Mouse (Mus musculus) midbrain, embryonic 12.5 days (tissue): ENCODE results near the gene Alox12b. TPM values are rescaled to one million over a fixed set of nuclear protein-coding genes. Genes with fewer than 3 reads are reported as not detected.

ENCODE experiments used
- ATAC-seq: fragments of 200-750 bp; cut with Nextera tagmentation; 2 replicates; pipeline ENCODE4 v1.8.0; 2017; ENCODE audit warnings: low read depth, moderate TSS enrichment, moderate library complexity; ENCODE audit not compliant: low FRiP score
- H3K27ac ChIP-seq: fragments of 300-500 bp; sonication (generic); replicated peaks from 2 replicates; pipeline ENCODE4 v1.5.1; 2016; ENCODE audit warnings: mild to moderate bottlenecking
- H3K27me3 ChIP-seq: fragments of 300-500 bp; sonication (generic); 2 replicates; pipeline ENCODE4 v1.6.1; 2016; ENCODE audit warnings: mild to moderate bottlenecking
- H3K36me3 ChIP-seq: fragments of 300-500 bp; sonication (generic); 2 replicates; pipeline ENCODE4 v1.6.1; 2016
- H3K4me1 ChIP-seq: fragments of 300-500 bp; sonication (generic); 2 replicates; pipeline ENCODE4 v1.6.1; 2016
- H3K4me2 ChIP-seq: fragments of 300-500 bp; sonication (generic); replicated peaks from 2 replicates; pipeline ENCODE4 v1.6.1; 2016; ENCODE audit warnings: mild to moderate bottlenecking, moderate library complexity
- H3K4me3 ChIP-seq: fragments of 300-500 bp; sonication (generic); 2 replicates; pipeline ENCODE4 v1.5.1; 2016; ENCODE audit warnings: mild to moderate bottlenecking
- H3K9ac ChIP-seq: fragments of 300-500 bp; sonication (generic); replicated peaks from 2 replicates; pipeline ENCODE4 v1.6.1; 2016; ENCODE audit warnings: mild to moderate bottlenecking, moderate library complexity
- H3K9me3 ChIP-seq: fragments of 300-500 bp; sonication (generic); 2 replicates; pipeline ENCODE4 v1.6.1; 2016; ENCODE audit warnings: mild to moderate bottlenecking
- WGBS: fragments of 180-500 bp; shearing (Covaris S2); methylation state at CpG from one replicate; pipeline ENCODE4 v1.1.7; 2016; 5-methylcytosine and 5-hydroxymethylcytosine counted together
- polyA plus RNA-seq: library from polyadenylated mRNA; unstranded; fragments of >200 nt; fragmentation: Nextera tagmentation; extraction: Ambion mirVana; gene quantifications from 2 replicates; pipeline ENCODE4 v1.2.1, GENCODE M21; 2016

Alox12b gene
- polyA plus RNA-seq, 1 experiment from 2014 or later: 0.06 TPM

DNA sequence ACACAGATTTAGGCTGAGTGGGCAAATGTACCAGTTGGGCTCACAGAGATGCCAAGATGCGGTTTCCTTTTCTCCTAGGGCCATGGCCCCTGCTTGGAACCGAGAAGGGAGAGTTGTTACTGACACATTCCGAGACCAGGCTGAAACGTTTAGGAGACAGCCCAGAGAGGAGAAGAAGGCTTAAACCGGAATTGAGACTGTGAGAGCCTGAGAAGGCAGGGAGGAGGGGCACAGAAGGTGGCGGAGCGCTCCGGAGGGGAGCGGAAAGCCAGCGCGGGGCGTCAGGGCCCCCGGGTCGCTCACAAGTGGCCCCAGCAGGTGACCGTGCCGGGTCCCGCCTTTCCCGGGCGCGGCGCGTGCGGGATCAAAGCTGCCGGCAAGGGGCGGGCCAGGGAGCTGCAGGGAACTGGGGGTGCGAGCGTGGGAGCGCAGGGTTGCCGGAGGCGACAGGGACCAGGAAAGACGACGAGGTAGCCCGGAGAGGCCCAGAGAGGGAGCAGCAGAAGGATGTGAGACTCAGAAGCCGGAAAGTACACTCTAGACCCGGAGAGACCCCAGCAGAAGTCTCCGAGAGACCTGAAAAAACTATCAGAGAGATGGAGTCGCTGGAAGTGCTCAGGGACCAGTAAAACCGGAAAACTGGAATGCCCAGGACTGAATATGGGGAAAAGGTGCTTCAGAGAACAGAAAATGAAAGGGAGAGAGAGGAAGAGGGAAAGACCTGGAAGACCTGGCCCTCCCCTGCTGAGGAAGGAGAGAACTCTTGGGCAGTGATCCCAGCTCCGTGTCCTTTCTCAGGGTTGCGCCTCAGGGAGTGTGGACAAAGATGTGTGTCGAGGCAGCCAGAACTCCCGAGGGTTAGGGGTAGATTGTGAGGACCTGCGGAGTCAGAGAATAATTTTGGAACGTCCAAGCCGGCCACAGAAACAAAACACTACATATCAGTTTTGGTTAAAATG lies 38.8 kb upstream of the Alox12b start:
- Histone ChIP-seq H3K36me3 (no peaks in the 10 kb centered on the region), H3K27me3 (peaks cover 64% of the 10 kb centered on the region), H3K4me2 (peak overlapping the region; percentile 70), H3K27ac (peak overlapping the region; percentile 43), H3K4me1 (peaks cover 42% of the 10 kb centered on the region), H3K9ac (peak overlapping the region; percentile 69), H3K9me3 (no peaks in the 10 kb centered on the region), H3K4me3 (peak overlapping the region; percentile 55)
- no peak for ATAC-seq
- whole genome bisulfite sequencing: under 1% methylated on average over 45 of the region's 45 CpGs

DNA sequence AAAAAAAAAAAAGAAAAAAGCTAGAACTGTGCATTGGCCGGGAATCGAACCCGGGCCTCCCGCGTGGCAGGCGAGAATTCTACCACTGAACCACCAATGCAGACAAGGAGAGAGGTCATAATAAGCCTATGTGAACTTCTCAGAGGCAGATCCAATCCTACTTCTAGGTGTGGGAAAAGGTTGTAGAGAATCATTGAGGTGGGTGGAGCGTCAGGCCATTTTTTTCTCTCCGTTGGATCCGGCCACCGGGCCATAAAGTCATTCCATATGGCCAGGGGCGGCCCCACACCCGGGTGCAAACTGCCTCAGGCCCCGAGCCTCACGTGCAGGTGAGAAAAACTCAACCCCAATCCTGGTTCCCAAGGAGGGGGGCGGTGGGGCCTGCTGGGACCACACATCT lies 38.0 kb upstream of the Alox12b start:
- peak overlapping the region; percentile 55 for H3K4me3 ChIP-seq
- peaks cover 62% of the 10 kb centered on the region for H3K27me3 ChIP-seq
- H3K9me3 ChIP-seq: no peaks in the 10 kb centered on the region
- WGBS: 0% methylated on average over 15 of the region's 15 CpGs
- no peaks in the 10 kb centered on the region for H3K36me3 ChIP-seq
- H3K4me1 ChIP-seq: peaks cover 46% of the 10 kb centered on the region
- no peak overlapping the region for H3K27ac ChIP-seq
- H3K4me2 ChIP-seq: peak overlapping the region; percentile 70
- no peak for ATAC-seq
- no peak overlapping the region; the same call in 1 of the 2 replicates for H3K9ac ChIP-seq

DNA sequence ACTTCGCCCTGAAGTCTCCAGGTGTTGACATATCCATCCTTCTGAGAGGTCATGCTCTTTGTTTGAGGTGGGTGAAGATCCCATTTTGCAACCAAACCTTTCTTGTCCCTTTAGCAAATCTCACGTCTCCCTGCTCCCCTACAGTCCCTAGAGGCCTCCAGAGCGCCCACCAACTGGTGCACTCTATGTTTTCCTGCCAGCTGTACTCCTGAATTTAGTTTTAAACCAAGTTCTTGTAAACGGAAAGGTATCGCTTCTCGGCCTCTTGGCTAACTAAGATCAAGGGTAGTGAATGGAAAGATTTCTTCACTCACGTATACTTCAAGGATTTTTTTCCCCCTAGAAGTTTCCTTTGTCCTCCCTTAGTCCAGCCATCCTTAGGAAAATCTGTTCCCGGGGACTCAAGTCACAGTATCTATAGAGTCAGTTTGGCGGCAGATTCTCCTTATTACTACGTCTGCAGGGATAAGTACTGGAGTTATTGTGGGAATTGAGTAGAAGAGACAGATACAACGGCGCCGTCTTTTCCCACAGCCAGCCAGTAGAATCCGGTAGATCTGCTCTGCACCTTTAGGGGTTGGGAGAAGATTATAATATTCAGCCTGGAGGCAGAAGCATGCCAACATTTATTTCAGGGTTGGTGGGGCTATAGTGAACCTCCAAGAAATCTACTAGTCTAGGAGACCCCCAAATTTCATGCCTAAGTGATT lies 37.2 kb upstream of the Alox12b start:
- Histone ChIP-seq H3K27me3 (peaks cover 53% of the 10 kb centered on the region), H3K4me1 (peaks cover 46% of the 10 kb centered on the region), H3K4me2 (peak overlapping the region; percentile 92), H3K36me3 (no peaks in the 10 kb centered on the region), H3K27ac (no peak overlapping the region), H3K9me3 (no peaks in the 10 kb centered on the region), H3K4me3 (peak overlapping the region; percentile 77), H3K9ac (no peak overlapping the region)
- ATAC-seq: no peak
- 29% methylated on average over 14 of the region's 14 CpGs for WGBS

DNA sequence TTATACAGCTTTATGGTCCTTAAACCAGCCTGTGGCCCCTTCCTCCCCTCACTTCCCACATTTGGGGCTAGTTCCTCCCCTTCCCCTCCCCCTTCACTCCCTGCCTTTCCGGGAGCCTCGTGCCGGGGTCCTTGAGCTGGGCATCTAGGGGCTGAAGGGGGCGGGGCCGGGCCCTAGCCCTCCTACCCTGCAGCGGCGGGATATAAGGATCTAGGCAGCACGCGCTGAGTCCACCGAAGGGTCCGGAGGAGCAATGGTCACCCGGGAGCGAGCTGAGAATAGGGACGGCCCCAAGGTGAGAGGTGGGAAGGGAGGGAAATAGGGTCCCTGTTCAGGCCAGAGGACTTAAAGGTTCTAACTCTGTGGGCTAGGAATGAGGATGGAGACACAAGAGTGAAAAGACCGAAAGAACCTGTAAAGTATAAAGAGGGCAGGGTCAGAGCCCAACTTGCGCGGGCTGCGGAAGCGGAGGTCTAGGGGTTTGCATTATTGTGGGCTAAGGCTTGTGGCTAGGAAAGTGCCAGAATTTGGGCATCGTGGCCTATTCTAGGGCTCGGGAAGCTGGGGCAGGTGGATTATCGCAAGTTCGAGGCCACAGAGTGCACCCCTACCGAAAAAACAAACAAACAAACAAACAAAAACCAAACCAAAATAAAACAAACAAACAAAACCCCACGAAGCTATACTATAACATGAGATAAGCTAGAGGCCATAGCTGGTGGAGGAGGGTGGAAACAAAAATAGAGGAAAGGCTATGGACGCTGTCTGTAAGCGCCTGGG lies 36.4 kb upstream of the Alox12b start, which contains the start of gene Hes7:
Gene Hes7 (plus strand): TSS at position 184 of the 780 bp plus-strand sequence.
- H3K9ac ChIP-seq: peak within 1 kb of the TSS; percentile 72
- H3K27ac ChIP-seq: no peak within 1 kb of the TSS
- H3K27me3 ChIP-seq: peaks cover 47% of the 10 kb centered on the region
- H3K4me2 ChIP-seq: peak within 1 kb of the TSS; percentile 92
- ATAC-seq: no peak
- WGBS: 2% methylated on average over 27 of the region's 27 CpGs
- H3K9me3 ChIP-seq: no peaks in the 10 kb centered on the region
- peaks cover 46% of the 10 kb centered on the region for H3K4me1 ChIP-seq
- H3K36me3 ChIP-seq: no peaks in the 10 kb centered on the region
- H3K4me3 ChIP-seq: peak within 1 kb of the TSS; percentile 77

DNA sequence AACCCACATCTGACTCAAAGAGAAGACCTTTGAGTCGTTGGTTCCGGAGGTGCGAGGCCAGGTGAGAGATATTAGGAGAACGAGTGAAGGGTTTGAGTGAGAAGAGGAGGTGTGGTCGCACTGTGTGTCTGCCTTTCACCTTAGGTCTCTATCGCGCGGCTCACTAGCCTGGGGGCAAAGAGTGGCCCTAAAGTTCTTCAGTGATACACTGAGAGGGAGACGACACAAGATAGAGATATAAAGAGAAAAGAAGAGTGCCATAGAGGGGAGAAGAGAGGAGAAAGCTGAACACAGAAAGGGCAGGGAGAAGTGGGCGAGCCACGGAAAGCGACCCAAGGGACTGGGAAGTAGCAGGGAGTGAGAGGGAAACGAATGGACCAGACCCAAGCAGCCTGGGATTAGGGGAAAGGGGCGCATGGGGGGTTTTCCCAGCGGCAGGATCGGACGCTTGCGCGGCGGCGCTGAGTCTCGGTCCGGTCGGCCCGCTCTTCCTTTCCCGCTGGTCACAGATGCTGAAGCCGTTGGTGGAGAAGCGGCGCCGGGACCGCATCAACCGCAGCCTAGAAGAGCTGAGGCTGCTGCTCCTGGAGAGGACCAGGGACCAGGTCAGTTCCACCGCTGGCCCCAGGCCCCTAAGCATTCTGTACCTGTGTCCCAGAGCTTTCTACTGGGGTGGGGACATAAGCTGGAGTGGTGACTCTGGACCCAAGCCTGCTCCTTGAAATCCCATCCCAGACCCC lies 35.6 kb upstream of the Alox12b start:
- H3K4me3 ChIP-seq: peak overlapping the region; percentile 77
- no peaks in the 10 kb centered on the region for H3K9me3 ChIP-seq
- H3K4me1 ChIP-seq: peaks cover 54% of the 10 kb centered on the region
- under 1% methylated on average over 33 of the region's 33 CpGs for WGBS
- no peak overlapping the region for H3K27ac ChIP-seq
- no peak for ATAC-seq
- H3K36me3 ChIP-seq: no peaks in the 10 kb centered on the region
- peaks cover 46% of the 10 kb centered on the region for H3K27me3 ChIP-seq
- H3K4me2 ChIP-seq: peak overlapping the region; percentile 92
- peak overlapping the region; percentile 72 for H3K9ac ChIP-seq

DNA sequence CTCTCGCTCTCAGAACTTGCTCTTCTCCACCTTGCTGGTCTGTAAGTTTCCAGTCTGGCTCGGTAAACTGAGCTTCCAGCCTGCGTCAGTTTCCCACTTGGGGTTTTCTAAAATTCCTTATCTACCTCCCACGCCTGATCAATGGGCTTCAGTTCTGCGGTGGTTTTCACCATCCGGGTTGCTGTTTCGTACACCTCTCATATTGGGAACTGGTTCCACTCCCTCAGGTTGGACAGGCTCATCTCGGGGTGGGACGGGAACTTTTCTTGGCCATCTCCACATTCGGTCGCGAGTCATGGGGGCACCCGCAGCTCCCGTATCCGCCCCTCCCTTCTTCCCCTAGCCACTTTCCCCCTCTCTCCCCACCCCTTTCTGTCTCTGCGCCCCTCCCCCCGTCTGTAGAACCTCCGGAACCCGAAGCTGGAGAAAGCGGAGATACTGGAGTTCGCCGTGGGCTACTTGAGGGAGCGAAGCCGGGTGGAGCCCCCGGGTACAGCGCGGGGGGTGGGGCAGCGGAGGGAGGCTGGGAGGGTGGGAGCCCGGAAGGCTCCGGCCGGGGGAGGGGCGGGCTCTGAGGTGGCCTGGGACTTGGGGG lies 35.0 kb upstream of the Alox12b start:
- 1% methylated on average over 31 of the region's 32 CpGs for whole genome bisulfite sequencing
- Histone ChIP-seq H3K9me3 (no peaks in the 10 kb centered on the region), H3K36me3 (no peaks in the 10 kb centered on the region), H3K27ac (peak overlapping the region; percentile 75; the same call in 1 of the 2 replicates), H3K9ac (peak overlapping the region; percentile 72), H3K4me1 (peaks cover 55% of the 10 kb centered on the region), H3K4me2 (peak overlapping the region; percentile 92), H3K27me3 (peaks cover 46% of the 10 kb centered on the region), H3K4me3 (peak overlapping the region; percentile 77)
- no peak for ATAC-seq

DNA sequence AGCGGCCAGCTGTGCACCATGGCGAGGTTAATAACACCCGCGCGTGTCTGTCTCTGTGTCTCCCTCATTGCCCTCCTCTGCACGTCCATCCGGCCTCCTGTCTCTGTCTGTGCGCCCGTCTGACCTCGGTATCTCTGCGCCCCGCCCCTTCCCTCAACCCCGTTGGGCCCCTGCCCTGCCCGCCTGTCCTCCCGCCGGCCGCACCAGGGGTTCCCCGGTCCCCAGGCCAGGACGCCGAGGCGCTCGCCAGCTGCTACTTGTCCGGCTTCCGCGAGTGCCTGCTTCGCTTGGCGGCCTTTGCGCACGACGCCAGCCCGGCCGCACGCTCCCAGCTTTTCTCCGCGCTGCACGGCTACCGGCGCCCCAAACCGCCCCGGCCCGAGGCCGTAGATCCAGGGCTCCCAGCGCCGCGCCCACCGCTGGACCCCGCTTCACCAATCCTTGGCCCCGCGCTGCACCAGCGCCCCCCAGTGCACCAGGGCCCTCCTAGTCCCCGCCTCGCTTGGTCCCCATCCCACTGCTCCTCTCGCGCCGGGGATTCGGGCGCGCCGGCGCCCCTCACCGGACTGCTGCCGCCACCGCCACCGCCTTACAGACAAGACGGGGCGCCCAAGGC lies 34.3 kb upstream of the Alox12b start, which contains the start of gene 9130213A22Rik:
Gene 9130213A22Rik (minus strand): TSS at position 254 of the 616 bp plus-strand sequence.
- peak; percentile 64 for ATAC-seq
- Histone ChIP-seq H3K4me3 (peak within 1 kb of the TSS; percentile 77), H3K27me3 (peaks cover 49% of the 10 kb centered on the region), H3K4me1 (peaks cover 49% of the 10 kb centered on the region), H3K36me3 (no peaks in the 10 kb centered on the region), H3K9ac (peak within 1 kb of the TSS; percentile 72), H3K4me2 (peak within 1 kb of the TSS; percentile 92), H3K27ac (peak within 1 kb of the TSS; percentile 75), H3K9me3 (no peaks in the 10 kb centered on the region)
- WGBS: under 1% methylated on average over 61 of the region's 66 CpGs

DNA sequence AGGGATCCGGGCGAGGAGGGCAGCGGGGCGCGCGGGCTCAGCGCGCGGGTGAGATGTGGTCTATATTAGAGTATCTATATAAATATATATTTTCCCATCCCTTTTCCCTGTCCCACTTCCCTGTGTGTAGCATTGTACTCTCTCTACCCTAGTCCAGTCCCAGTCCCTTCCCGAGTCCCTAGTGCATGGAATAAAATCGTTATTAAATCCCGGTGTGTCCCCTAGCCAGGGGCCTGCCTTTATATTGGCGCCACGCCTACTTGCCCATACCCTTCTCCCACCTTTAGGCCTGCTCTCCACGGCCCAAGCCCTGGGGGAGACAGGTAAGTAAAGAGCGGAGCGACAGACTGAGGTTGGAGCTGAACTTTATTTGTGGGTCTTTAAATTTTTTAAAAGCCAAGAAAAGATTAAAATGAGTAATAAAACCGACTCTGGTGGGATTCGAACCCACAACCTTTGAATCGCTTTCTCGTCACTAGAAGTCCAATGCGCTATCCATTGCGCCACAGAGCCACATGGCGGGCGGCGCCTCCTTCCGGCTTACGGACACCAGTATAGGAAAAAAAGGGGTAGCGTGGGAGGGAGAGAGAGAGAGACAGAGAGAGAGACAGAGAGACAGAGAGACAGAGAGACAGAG lies 33.6 kb upstream of the Alox12b start:
- peak; percentile 9; the same call in 1 of the 2 replicates for ATAC-seq
- H3K27me3 ChIP-seq: peaks cover 57% of the 10 kb centered on the region
- H3K27ac ChIP-seq: peak overlapping the region; percentile 75
- H3K4me3 ChIP-seq: peak overlapping the region; percentile 77
- H3K9me3 ChIP-seq: no peaks in the 10 kb centered on the region
- H3K36me3 ChIP-seq: no peaks in the 10 kb centered on the region
- H3K4me2 ChIP-seq: peak overlapping the region; percentile 92
- H3K4me1 ChIP-seq: peaks cover 45% of the 10 kb centered on the region
- H3K9ac ChIP-seq: peak overlapping the region; percentile 72
- WGBS: under 1% methylated on average over 29 of the region's 29 CpGs

DNA sequence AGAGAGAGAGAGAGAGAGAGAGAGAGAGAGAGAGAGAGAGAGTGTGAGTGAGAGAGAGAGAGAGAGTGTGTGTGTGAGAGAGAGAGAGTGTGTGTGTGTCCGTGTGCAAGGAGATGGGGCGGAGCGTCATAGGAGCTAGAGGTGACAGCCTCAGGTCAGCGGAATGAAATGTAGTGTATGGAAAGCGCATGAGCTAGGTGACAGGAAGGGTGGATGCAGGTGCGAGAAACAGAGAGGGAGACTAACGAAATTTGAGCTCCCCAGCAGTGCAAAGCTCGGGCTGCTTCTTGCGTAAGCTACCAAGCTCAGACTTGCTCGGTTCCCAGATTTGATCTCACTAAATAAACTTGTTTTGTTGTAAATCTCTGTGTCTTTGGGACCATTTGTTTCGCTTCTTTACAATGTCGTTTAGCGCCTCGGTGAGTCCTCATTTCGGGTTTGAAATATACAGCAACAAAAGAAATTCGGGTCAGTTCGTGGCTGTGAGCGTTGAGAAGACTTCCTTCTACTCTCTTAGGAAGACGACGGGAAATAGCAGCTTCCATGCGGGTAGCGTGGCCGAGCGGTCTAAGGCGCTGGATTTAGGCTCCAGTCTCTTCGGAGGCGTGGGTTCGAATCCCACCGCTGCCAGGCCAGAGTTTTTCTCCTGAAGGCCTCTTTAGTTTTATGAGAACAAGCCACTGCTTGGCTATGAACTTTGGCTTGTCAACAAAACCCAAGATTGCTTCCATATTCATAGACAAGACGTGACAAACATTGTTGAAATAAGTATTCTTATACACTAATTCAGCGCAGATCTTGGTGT lies 32.9 kb upstream of the Alox12b start:
- under 1% methylated on average over 31 of the region's 31 CpGs for WGBS
- Histone ChIP-seq H3K27me3 (peaks cover 60% of the 10 kb centered on the region), H3K9ac (peak overlapping the region; percentile 58; the same call in 1 of the 2 replicates), H3K27ac (peak overlapping the region; percentile 73), H3K9me3 (no peaks in the 10 kb centered on the region), H3K4me3 (peak overlapping the region; percentile 77), H3K36me3 (no peaks in the 10 kb centered on the region), H3K4me1 (peaks cover 44% of the 10 kb centered on the region), H3K4me2 (peak overlapping the region; percentile 92)
- peak; percentile 53 for ATAC-seq
